Mouse (Mus musculus): ENCODE measurements around the gene Hat1. TPM values are rescaled to one million over a fixed set of nuclear protein-coding genes. Genes with fewer than 3 reads are reported as not detected.
"Not testable (repeated sequence)": the region's sequence is repeated elsewhere in the genome, so short reads cannot be mapped to it uniquely, and the experiment has no call there.

The Hat1 gene
- total RNA-seq, 1 experiment = 242 TPM

DNA sequence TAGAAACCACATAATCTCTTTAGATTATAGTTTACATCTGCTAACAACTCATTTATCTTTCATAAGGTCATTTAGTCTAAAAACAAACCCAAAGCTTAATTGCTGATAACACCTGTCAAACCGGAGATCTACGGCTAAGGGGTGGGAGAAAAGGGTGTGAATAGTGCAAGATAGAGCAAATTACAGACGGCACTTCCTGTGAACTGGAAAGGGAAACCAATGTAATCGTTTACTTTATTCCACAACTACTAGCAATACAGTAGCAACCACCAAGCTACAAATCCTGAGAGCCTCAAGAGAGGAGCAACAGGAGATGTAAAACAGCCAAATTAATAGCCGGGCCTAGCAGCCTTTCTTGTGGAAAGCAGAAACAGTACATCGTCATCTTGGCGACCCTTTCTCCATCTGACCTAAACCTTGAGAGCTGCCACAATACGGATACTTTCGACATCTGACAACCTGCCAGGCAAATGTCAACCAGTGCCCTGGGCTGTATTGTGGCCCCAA, 22.1 kb upstream of the Hat1 start:
- no peak for TF ChIP-seq HCFC1 (IDR thresholded peaks at IDR 0.05; ENCODE audit: borderline replicate concordance, insufficient read depth, low read length)
- no peak for TF ChIP-seq MAFK (IDR thresholded peaks at IDR 0.05; ENCODE audit: insufficient read depth, low read depth, low read length)
- TF ChIP-seq CHD2 (IDR thresholded peaks at IDR 0.05; ENCODE audit: low read depth, low read length) = no peak
- TF ChIP-seq ZC3H11A (IDR thresholded peaks at IDR 0.05; ENCODE audit: borderline replicate concordance, low read depth, low read length) = no peak
- TF ChIP-seq ZNF384 (IDR thresholded peaks at IDR 0.05; ENCODE audit: low read depth, low read length) = no peak
- Histone ChIP-seq H3K4me1 (ENCODE audit: control insufficient read depth in 2 of 2, insufficient read depth in 2 of 2, low read length in 2 of 2, poor library complexity in 1 of 2) (peaks cover 2 to 5% of the 10 kb centered on the region in 2 experiments; a peak in 2 of 4 replicates), H3K9ac (ENCODE audit: insufficient read depth, low read depth, low read length, poor library complexity, severe bottlenecking) (peak overlapping the region; percentile 85), H3K9me3 (ENCODE audit: control insufficient read depth, insufficient read depth, low read depth, low read length) (no peaks in the 10 kb centered on the region), H3K4me3 (ENCODE audit: insufficient read depth in 1 of 2, low read depth in 1 of 2, low read length in 2 of 2, poor library complexity in 1 of 2, severe bottlenecking in 1 of 2) (peak overlapping the region; percentile 79 to 86), H3K27ac (ENCODE audit: insufficient read depth, low read depth, low read length, poor library complexity, severe bottlenecking) (no peak overlapping the region), H3K36me3 (ENCODE audit: control insufficient read depth, insufficient read depth, low read length, poor library complexity, severe bottlenecking) (no peaks in the 10 kb centered on the region)
- no peak for DNase-seq (ENCODE audit: low read depth, low spot score)
- in situ Hi-C loops (cut with MboI; ENCODE audit: low sequenced_read_pairs in 2 of 2, unreplicated experiment in 2 of 2) = no loop called here

GRCm38 (mm10) chr2:71367125-71367880, 21.5 kb upstream of the Hat1 start, which contains the start of gene Slc25a12:
Gene Slc25a12 (minus strand): TSS chr2:71367749.
- no peak for DNase-seq (ENCODE audit: low read depth, low spot score)

DNA sequence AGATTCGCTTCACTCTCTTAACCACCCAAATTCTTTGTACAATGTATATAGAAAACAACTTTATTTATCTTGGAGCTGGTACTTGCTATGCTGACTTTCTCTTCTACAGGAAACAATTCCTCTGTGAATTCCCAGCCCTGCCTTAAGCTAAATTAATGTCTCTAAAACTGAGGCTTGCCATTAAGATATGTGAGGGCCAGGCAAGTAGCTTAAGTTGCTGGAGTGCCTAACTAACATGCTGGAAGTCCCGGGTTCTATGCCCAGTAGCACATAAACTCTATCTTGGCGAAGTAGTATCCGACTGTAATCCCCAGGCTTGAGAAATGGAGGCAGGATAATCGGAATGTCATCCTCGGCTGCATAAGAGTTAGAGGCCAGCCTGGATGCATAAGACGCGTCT, 20.7 kb upstream of the Hat1 start:
- no peaks in the 10 kb centered on the region for H3K36me3 ChIP-seq (ENCODE audit: control insufficient read depth, insufficient read depth, low read length, poor library complexity, severe bottlenecking)
- DNase-seq (ENCODE audit: low read depth, low spot score) = no peak
- in situ Hi-C loops (cut with MboI; ENCODE audit: low sequenced_read_pairs in 2 of 2, unreplicated experiment in 2 of 2) = no loop called here
- H3K27ac ChIP-seq (ENCODE audit: insufficient read depth, low read depth, low read length, poor library complexity, severe bottlenecking) = no peak overlapping the region
- H3K9me3 ChIP-seq (ENCODE audit: control insufficient read depth, insufficient read depth, low read depth, low read length) = no peaks in the 10 kb centered on the region
- peak overlapping the region in 1 of 2 experiments; percentile 86; a peak in 2 of 4 replicates for H3K4me3 ChIP-seq (ENCODE audit: insufficient read depth in 1 of 2, low read depth in 1 of 2, low read length in 2 of 2, poor library complexity in 1 of 2, severe bottlenecking in 1 of 2)
- peaks cover 2 to 5% of the 10 kb centered on the region in 2 experiments; a peak in 1 of 4 replicates for H3K4me1 ChIP-seq (ENCODE audit: control insufficient read depth in 2 of 2, insufficient read depth in 2 of 2, low read length in 2 of 2, poor library complexity in 1 of 2)
- H3K9ac ChIP-seq (ENCODE audit: insufficient read depth, low read depth, low read length, poor library complexity, severe bottlenecking) = no peak overlapping the region
- no peak for TF ChIP-seq ZC3H11A (IDR thresholded peaks at IDR 0.05; ENCODE audit: borderline replicate concordance, low read depth, low read length)
- TF ChIP-seq ZNF384 (IDR thresholded peaks at IDR 0.05; ENCODE audit: low read depth, low read length) = no peak
- TF ChIP-seq CHD2 (IDR thresholded peaks at IDR 0.05; ENCODE audit: low read depth, low read length) = no peak
- no peak for TF ChIP-seq MAFK (IDR thresholded peaks at IDR 0.05; ENCODE audit: insufficient read depth, low read depth, low read length)
- no peak for TF ChIP-seq HCFC1 (IDR thresholded peaks at IDR 0.05; ENCODE audit: borderline replicate concordance, insufficient read depth, low read length)

More at GRCm38 (mm10) chr2:71367125-71367880, 21.5 kb upstream of the Hat1 start, which contains the start of gene Slc25a12:
- Histone ChIP-seq H3K9me3 (ENCODE audit: control insufficient read depth, insufficient read depth, low read depth, low read length) (no peaks in the 10 kb centered on the region), H3K9ac (ENCODE audit: insufficient read depth, low read depth, low read length, poor library complexity, severe bottlenecking) (peak within 1 kb of the TSS; percentile 85), H3K4me3 (ENCODE audit: insufficient read depth in 1 of 2, low read depth in 1 of 2, low read length in 2 of 2, poor library complexity in 1 of 2, severe bottlenecking in 1 of 2) (peak within 1 kb of the TSS; percentile 79 to 86), H3K4me1 (ENCODE audit: control insufficient read depth in 2 of 2, insufficient read depth in 2 of 2, low read length in 2 of 2, poor library complexity in 1 of 2) (peaks cover 2 to 5% of the 10 kb centered on the region in 2 experiments; a peak in 1 of 4 replicates), H3K27ac (ENCODE audit: insufficient read depth, low read depth, low read length, poor library complexity, severe bottlenecking) (peak within 1 kb of the TSS; percentile 24; the same call in 1 of the 2 replicates), H3K36me3 (ENCODE audit: control insufficient read depth, insufficient read depth, low read length, poor library complexity, severe bottlenecking) (no peaks in the 10 kb centered on the region)
- in situ Hi-C loops (cut with MboI; ENCODE audit: low sequenced_read_pairs in 2 of 2, unreplicated experiment in 2 of 2) = no loop called here
- no peak for TF ChIP-seq ZC3H11A (IDR thresholded peaks at IDR 0.05; ENCODE audit: borderline replicate concordance, low read depth, low read length)
- no peak for TF ChIP-seq MAFK (IDR thresholded peaks at IDR 0.05; ENCODE audit: insufficient read depth, low read depth, low read length)
- TF ChIP-seq ZNF384 (IDR thresholded peaks at IDR 0.05; ENCODE audit: low read depth, low read length) = no peak
- no peak for TF ChIP-seq HCFC1 (IDR thresholded peaks at IDR 0.05; ENCODE audit: borderline replicate concordance, insufficient read depth, low read length)
- no peak for TF ChIP-seq CHD2 (IDR thresholded peaks at IDR 0.05; ENCODE audit: low read depth, low read length)

DNA sequence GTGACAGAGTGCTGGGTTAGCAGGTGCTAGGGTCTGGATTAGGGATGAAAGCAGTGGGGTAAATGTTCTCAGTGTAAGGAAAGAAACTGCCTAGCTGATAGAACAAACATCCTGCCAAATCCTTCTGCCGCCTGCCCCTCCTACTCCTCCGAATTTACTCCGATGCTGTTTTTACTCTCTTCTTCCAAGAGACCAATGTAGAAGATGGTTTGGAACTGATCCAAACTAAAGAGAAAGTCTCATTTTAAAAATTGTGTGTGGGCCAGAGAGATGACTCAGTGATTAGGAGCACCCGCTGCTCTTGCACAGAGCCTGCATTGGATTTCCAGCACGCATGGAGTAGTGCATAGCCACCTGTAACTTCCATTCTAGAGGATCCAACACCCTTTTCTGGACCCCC, 17.0 kb upstream of the Hat1 start:
- H3K4me1 ChIP-seq (ENCODE audit: control insufficient read depth in 2 of 2, insufficient read depth in 2 of 2, low read length in 2 of 2, poor library complexity in 1 of 2) = peaks cover 0 to 3% of the 10 kb centered on the region in 2 experiments; a peak in 1 of 4 replicates
- H3K9ac ChIP-seq (ENCODE audit: insufficient read depth, low read depth, low read length, poor library complexity, severe bottlenecking) = no peak overlapping the region
- DNase-seq (ENCODE audit: low read depth, low spot score) = no peak
- H3K36me3 ChIP-seq (ENCODE audit: control insufficient read depth, insufficient read depth, low read length, poor library complexity, severe bottlenecking) = no peaks in the 10 kb centered on the region
- TF ChIP-seq CHD2 (IDR thresholded peaks at IDR 0.05; ENCODE audit: low read depth, low read length) = no peak
- no peak for TF ChIP-seq ZNF384 (IDR thresholded peaks at IDR 0.05; ENCODE audit: low read depth, low read length)
- TF ChIP-seq ZC3H11A (IDR thresholded peaks at IDR 0.05; ENCODE audit: borderline replicate concordance, low read depth, low read length) = no peak
- TF ChIP-seq HCFC1 (IDR thresholded peaks at IDR 0.05; ENCODE audit: borderline replicate concordance, insufficient read depth, low read length) = no peak
- no peak for TF ChIP-seq MAFK (IDR thresholded peaks at IDR 0.05; ENCODE audit: insufficient read depth, low read depth, low read length)
- H3K4me3 ChIP-seq (ENCODE audit: insufficient read depth in 1 of 2, low read depth in 1 of 2, low read length in 2 of 2, poor library complexity in 1 of 2, severe bottlenecking in 1 of 2) = no peak overlapping the region
- in situ Hi-C loops (cut with MboI; ENCODE audit: low sequenced_read_pairs in 2 of 2, unreplicated experiment in 2 of 2) = no loop called here
- no peaks in the 10 kb centered on the region for H3K9me3 ChIP-seq (ENCODE audit: control insufficient read depth, insufficient read depth, low read depth, low read length)
- no peak overlapping the region for H3K27ac ChIP-seq (ENCODE audit: insufficient read depth, low read depth, low read length, poor library complexity, severe bottlenecking)

GRCm38 (mm10) chr2:71372261-71372660, 16.5 kb upstream of the Hat1 start:
- H3K9ac ChIP-seq (ENCODE audit: insufficient read depth, low read depth, low read length, poor library complexity, severe bottlenecking); H3K4me1 ChIP-seq (ENCODE audit: control insufficient read depth in 2 of 2, insufficient read depth in 2 of 2, low read length in 2 of 2, poor library complexity in 1 of 2); H3K36me3 ChIP-seq (ENCODE audit: control insufficient read depth, insufficient read depth, low read length, poor library complexity, severe bottlenecking); H3K27ac ChIP-seq (ENCODE audit: insufficient read depth, low read depth, low read length, poor library complexity, severe bottlenecking); H3K9me3 ChIP-seq (ENCODE audit: control insufficient read depth, insufficient read depth, low read depth, low read length); in situ Hi-C loops (cut with MboI; ENCODE audit: low sequenced_read_pairs in 2 of 2, unreplicated experiment in 2 of 2); H3K4me3 ChIP-seq (ENCODE audit: insufficient read depth in 1 of 2, low read depth in 1 of 2, low read length in 2 of 2, poor library complexity in 1 of 2, severe bottlenecking in 1 of 2); DNase-seq (ENCODE audit: low read depth, low spot score): not testable (repeated sequence)
